Mouse (Mus musculus): Measurements from ENCODE around the gene Zfy1. TPM values are rescaled to one million over a fixed set of nuclear protein-coding genes. Genes with fewer than 3 reads are reported as not detected.

Zfy1 gene
- polyA plus RNA-seq (2015; fragmentation: Nextera tagmentation; extraction: Ambion mirVana) = not detected in 2 replicates

GRCm38 (mm10) chrY:797309-797708, at the start of gene Zfy1:
TSS of gene Zfy1 (minus strand) at chrY:797409.

GRCm38 (mm10) chrY:818396-818795, 21.2 kb upstream of the Zfy1 start, which contains the start of gene Uba1y:
TSS of gene Uba1y (plus strand) at chrY:818649.

Other genes with a start within 250 kb of the Zfy1 start
- not detected in 2 replicates for gene Uba1y, start 21.2 kb upstream of the Zfy1 start, polyA plus RNA-seq (2015; fragmentation: Nextera tagmentation; extraction: Ambion mirVana)
- not detected in 2 replicates for gene Kdm5d, start 100.4 kb upstream of the Zfy1 start, polyA plus RNA-seq (2015; fragmentation: Nextera tagmentation; extraction: Ambion mirVana)
- gene Eif2s3y, start 213.1 kb upstream of the Zfy1 start, polyA plus RNA-seq (2015; fragmentation: Nextera tagmentation; extraction: Ambion mirVana) = 0.17 TPM in 1 of 2 replicates, not detected in the other

Data from adrenal gland, postnatal 0 days (tissue).